Mouse (Mus musculus): Measurements from ENCODE around the gene Grk1.

GRCm38 (mm10) chr8:13360213-13360612, 44.7 kb upstream of the Grk1 start:
- no peak for TF ChIP-seq GATA1 (IDR thresholded peaks at IDR 0.05; ENCODE audit: low read length)
- no peak for TF ChIP-seq TAL1 (IDR thresholded peaks at IDR 0.05; ENCODE audit: low read length)

Data from erythroblast, embryonic 14.5 days (primary cell).